Mouse (Mus musculus): ENCODE data around the gene Cc2d2a.

The Cc2d2a gene

GRCm38 (mm10) chr5:43723830-43724229 is 61.7 kb downstream of the Cc2d2a start:
- DNase-seq (ENCODE audit: extremely low read depth, insufficient read length, low spot score) = no peak

- no peak for DNase-seq (ENCODE audit: extremely low read depth, insufficient read length, low spot score)
Measured at GRCm38 (mm10) chr5:43728375-43729165, 66.4 kb downstream of the Cc2d2a start.

- no peak for DNase-seq (ENCODE audit: extremely low read depth, insufficient read length, low spot score)
Measured at GRCm38 (mm10) chr5:43732381-43732780, 70.2 kb downstream of the Cc2d2a start.

- no peak for DNase-seq (ENCODE audit: extremely low read depth, insufficient read length, low spot score)
Measured at GRCm38 (mm10) chr5:43744187-43744586, 82.0 kb downstream of the Cc2d2a start.

- no peak for DNase-seq (ENCODE audit: extremely low read depth, insufficient read length, low spot score)
Measured at GRCm38 (mm10) chr5:43745156-43745555, 83.0 kb downstream of the Cc2d2a start.

- DNase-seq (ENCODE audit: extremely low read depth, insufficient read length, low spot score) = no peak
Measured at GRCm38 (mm10) chr5:43748039-43748438, 85.9 kb downstream of the Cc2d2a start.

- no peak for DNase-seq (ENCODE audit: extremely low read depth, insufficient read length, low spot score)
Measured at GRCm38 (mm10) chr5:43749092-43749491, 86.9 kb downstream of the Cc2d2a start.

DNA sequence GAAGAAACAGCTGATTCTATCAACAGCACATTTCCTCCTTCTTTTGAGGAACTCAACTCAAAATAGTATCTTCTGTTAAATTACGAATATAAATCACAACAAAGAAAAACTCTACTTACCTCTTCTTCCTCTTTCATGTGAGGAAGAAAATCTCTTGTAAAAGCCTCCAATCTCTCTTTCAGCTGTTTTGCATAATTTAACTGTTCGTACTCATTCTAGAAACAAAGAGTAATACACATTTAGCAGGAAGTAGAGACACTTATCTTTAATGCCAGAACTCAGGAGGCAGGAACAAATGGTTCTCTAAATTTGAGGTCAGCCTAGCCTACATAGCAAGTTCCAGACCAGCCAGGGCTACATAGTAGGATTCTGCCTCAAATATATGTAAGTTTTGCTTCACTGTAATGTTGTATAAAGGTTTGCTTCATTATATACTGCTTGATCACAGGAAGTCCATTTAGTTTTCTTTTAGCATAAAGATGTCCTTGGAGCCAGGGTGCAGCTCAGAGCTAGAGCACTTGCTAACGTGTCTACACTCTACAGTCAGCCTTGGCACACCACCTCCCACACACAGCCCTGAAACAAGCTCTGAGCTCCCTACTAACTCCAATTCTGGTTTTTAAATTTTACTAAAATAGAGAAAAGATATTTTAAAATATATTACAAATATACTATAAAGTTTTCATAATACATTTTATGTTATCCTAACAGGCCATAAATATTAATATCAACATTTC is 108.6 kb downstream of the Cc2d2a start:
- no peak for DNase-seq (ENCODE audit: extremely low read depth, insufficient read length, low spot score)

GRCm38 (mm10) chr5:43771555-43771954 is 109.4 kb downstream of the Cc2d2a start:
- DNase-seq (ENCODE audit: extremely low read depth, insufficient read length, low spot score) = no peak

- DNase-seq (ENCODE audit: extremely low read depth, insufficient read length, low spot score) = no peak
Measured at GRCm38 (mm10) chr5:43776407-43776806, 114.3 kb downstream of the Cc2d2a start.

GRCm38 (mm10) chr5:43776993-43777392 is 114.8 kb downstream of the Cc2d2a start:
- DNase-seq (ENCODE audit: extremely low read depth, insufficient read length, low spot score) = no peak

DNA sequence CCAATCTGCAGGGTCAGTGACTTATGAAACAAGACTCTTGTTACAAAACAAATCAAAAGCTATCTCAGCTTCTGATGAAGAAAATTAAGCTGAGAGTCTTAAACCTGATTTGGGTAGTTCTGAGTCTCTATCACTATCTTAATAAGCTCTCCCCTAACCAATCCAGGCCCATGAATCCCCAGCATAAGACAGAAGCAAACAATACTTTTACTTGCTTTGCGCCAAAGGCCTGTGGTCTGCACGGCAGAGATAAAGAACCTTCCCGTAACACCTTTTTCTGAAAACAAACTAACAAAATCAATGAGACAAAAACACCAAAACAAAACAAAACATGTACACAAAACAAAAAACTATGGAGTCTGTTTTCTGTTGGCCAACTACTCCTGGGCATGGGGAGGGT is 116.4 kb downstream of the Cc2d2a start:
- DNase-seq (ENCODE audit: extremely low read depth, insufficient read length, low spot score) = no peak

DNA sequence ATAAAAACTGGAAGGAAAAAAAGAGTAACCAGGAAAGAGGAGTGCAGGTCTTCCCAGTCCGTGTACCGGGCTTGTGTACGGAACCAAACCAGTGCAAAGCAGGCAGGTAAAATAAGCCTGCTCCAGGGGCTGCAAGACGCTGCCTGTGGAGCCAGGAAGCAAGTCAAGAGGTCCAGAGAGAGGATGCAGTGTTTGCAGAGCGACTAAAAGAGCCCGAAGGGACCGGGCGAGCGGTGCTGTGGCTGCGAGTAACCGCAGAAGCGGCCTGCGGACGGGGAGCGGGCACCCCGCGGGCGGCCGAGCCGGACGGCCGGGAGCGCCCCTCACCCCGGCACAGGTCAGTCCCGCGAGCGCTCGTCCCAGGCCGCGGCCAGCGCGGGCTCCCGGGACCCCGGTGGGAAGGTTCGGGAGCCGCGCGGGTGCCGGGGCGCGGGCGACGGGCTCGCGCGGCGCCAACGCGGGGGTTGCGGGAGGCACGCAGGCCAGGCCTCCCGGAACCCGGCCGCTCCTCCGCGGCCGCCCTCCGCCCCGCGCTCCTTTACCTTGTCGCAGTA is 119.4 kb downstream of the Cc2d2a start:
- DNase-seq (ENCODE audit: extremely low read depth, insufficient read length, low spot score) = peak; percentile 70

- DNase-seq (ENCODE audit: extremely low read depth, insufficient read length, low spot score) = peak; percentile 83
Measured at GRCm38 (mm10) chr5:43781977-43782930, 120.1 kb downstream of the Cc2d2a start.

DNA sequence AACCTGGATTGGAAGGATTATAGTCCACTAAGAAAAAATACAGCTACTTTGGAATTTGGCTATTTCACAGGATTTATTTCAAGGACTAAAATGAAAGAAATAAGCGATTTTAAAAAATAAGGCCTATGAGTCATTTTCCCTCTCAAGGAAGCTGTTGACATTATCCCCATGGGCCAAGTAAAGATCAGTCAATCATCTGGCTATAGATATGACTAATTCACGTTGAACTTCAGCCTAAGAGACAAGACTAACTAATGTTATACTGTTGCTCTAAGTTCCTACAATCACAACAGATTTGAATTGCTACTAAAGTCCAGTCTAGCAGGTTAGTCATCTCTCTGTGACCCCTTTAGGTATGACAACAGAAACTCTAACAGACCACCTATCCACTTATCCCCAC is 121.8 kb downstream of the Cc2d2a start:
- peak; percentile 5 for DNase-seq (ENCODE audit: extremely low read depth, insufficient read length, low spot score)

GRCm38 (mm10) chr5:43786607-43787006 is 124.5 kb downstream of the Cc2d2a start:
- no peak for DNase-seq (ENCODE audit: extremely low read depth, insufficient read length, low spot score)

GRCm38 (mm10) chr5:43787976-43788752 is 126.0 kb downstream of the Cc2d2a start:
- peak; percentile 39 for DNase-seq (ENCODE audit: extremely low read depth, insufficient read length, low spot score)

All from 3134 (cell line).